Mouse (Mus musculus): ENCODE measurements at regions not wholly inside any gene's neighbourhood (a gene's known extent, or its start where the extent isn't known, plus 50 kb on each side); places are given as distances from the start of the nearest gene placed in this dataset.

DNA sequence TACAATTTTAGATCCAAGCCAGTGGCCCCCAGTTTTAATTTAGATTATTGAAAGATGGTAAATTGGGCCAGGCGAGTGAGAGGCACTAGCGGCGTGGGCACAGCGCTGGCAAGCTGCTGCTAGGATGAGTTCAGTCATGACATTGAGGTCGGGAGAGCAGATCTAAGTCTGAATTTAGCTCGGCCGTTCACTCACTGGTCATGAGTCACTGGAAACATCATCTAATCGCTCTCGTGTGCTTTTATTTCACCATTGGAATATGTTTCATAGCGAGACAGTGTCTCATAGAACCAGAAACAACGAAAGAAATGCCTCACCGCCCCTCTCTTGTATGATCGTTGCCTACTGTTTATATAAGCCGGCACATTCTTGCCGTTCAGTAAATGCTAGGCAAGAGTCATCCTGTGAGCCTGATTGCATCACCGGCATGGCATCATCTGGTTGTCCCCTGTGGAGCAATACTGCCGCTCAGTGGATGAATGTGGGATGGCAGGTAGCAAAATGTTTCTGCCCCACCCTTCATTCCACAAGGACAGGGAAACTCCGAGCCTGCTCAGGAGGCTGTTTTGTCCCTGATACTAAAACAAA is 64.3 kb upstream of the Epcam start:
- H3K79me2 ChIP-seq (ENCODE audit: control insufficient read depth, insufficient read depth): no peaks in the 10 kb centered on the region
- TF ChIP-seq MYOD1 (IDR thresholded peaks at IDR 0.05; ENCODE audit: control insufficient read depth in 1 of 3, insufficient read length in 2 of 3, low read depth in 2 of 3) (peak in 1 of 3 experiments; percentile 41), MYOG (IDR thresholded peaks at IDR 0.05; ENCODE audit: control insufficient read depth in 1 of 3, insufficient read depth in 1 of 3, insufficient read length in 2 of 3, low read depth in 2 of 3) (peak in 1 of 3 experiments; percentile 8), TCF12 (IDR thresholded peaks at IDR 0.05; ENCODE audit: insufficient read depth, poor library complexity, severe bottlenecking) (no peak), POLR2A (IDR thresholded peaks at IDR 0.05; ENCODE audit: insufficient read length, low read depth) (peak; percentile 31), TCF3 (IDR thresholded peaks at IDR 0.05; ENCODE audit: insufficient read length, low read depth) (no peak), USF1 (IDR thresholded peaks at IDR 0.05; ENCODE audit: low read depth) (no peak), REST (IDR thresholded peaks at IDR 0.05; ENCODE audit: insufficient read depth, insufficient read length) (no peak), SRF (IDR thresholded peaks at IDR 0.05; ENCODE audit: control insufficient read depth, insufficient read length, low read depth) (no peak), POLR2AphosphoS2 (IDR thresholded peaks at IDR 0.05; ENCODE audit: insufficient read length, low read depth) (peak; percentile 39), E2F4 (IDR thresholded peaks at IDR 0.05; ENCODE audit: insufficient read depth) (no peak), CEBPB (IDR thresholded peaks at IDR 0.05; ENCODE audit: insufficient read depth, poor library complexity, severe bottlenecking) (peak; percentile 99), MAX (IDR thresholded peaks at IDR 0.05; ENCODE audit: low read depth) (no peak)
- H3ac ChIP-seq (ENCODE audit: control insufficient read depth, insufficient read length): no peak overlapping the region
- no peaks in the 10 kb centered on the region for H3K27me3 ChIP-seq (ENCODE audit: control insufficient read depth, insufficient read depth, insufficient read length)
- peak overlapping the region; percentile 81 for H3K4me2 ChIP-seq (ENCODE audit: low read depth)
- no peaks in the 10 kb centered on the region for H3K36me3 ChIP-seq (ENCODE audit: control insufficient read depth, insufficient read depth)
- no peak overlapping the region for H3K4me3 ChIP-seq

DNA sequence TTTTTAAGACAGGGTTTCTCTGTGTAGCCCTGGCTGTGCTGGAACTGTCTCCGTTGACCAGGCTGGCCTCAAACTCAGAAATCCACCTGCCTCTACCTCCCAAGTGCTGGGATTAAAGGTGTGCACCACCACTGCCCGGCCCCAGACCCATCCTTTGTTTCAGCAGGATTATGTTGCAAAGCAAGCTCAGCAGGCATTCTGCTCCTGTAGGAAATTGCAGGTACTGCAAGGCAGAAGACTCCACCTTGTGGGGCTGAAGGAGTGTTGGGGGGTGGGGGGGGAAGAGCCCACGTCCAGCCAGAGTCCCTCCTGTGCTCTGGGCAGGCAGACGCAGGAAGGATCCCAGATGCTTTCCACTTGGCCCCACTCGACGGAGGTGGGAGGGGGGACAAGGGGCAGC is 52.2 kb upstream of the Epcam start:
- peaks cover 4% of the 10 kb centered on the region for H3K27me3 ChIP-seq (ENCODE audit: control insufficient read depth, insufficient read depth, insufficient read length)
- no peak overlapping the region for H3K4me3 ChIP-seq
- no peaks in the 10 kb centered on the region for H3K79me2 ChIP-seq (ENCODE audit: control insufficient read depth, insufficient read depth)
- TF ChIP-seq MYOG (IDR thresholded peaks at IDR 0.05; ENCODE audit: control insufficient read depth in 1 of 3, insufficient read depth in 1 of 3, insufficient read length in 2 of 3, low read depth in 2 of 3): no peak
- TF ChIP-seq POLR2A (IDR thresholded peaks at IDR 0.05; ENCODE audit: insufficient read length, low read depth): no peak
- no peaks in the 10 kb centered on the region for H3K36me3 ChIP-seq (ENCODE audit: control insufficient read depth, insufficient read depth)
- H3ac ChIP-seq (ENCODE audit: control insufficient read depth, insufficient read length): no peak overlapping the region
- no peak overlapping the region for H3K4me2 ChIP-seq (ENCODE audit: low read depth)

DNA sequence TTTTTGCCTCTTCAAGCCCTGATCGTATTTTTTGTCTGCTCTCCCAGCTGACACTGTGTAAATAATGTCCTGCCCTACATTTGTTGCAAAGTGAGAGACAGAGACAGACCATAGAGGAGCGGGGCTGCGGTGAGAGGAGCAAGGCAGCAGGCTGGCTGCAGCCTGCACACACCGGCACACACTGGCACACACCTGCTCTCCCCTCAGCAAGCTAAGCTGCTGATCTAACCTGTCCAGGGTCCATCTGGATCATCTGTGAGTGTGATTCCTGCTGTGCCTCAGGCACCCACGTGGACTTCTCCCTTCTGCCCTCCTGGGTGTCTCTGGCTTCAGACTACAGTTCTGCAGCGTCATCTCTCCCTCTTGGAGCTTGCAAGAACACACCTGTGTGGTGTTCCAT is 50.4 kb upstream of the Epcam start:
- H3ac ChIP-seq (ENCODE audit: control insufficient read depth, insufficient read length): no peak overlapping the region
- no peaks in the 10 kb centered on the region for H3K36me3 ChIP-seq (ENCODE audit: control insufficient read depth, insufficient read depth)
- TF ChIP-seq SRF (IDR thresholded peaks at IDR 0.05; ENCODE audit: control insufficient read depth, insufficient read length, low read depth): no peak
- H3K4me3 ChIP-seq: no peak overlapping the region
- no peak overlapping the region for H3K4me2 ChIP-seq (ENCODE audit: low read depth)
- H3K27me3 ChIP-seq (ENCODE audit: control insufficient read depth, insufficient read depth, insufficient read length): peaks cover 4% of the 10 kb centered on the region
- H3K79me2 ChIP-seq (ENCODE audit: control insufficient read depth, insufficient read depth): no peaks in the 10 kb centered on the region

All from myocyte (in vitro differentiated cells).